In genomic region chr7:30295103-30295502, GRCm38 (mm10) we compare ENCODE assay signal across 10 mouse cellular contexts. TPM values are rescaled to one million over a fixed set of nuclear protein-coding genes. Genes with fewer than 3 reads are reported as not detected.
DNase-seq lines count a peak whose midpoint lies in the region; ATAC-seq lines count a peak whose summit lies in the region.
"Had no signal": no experiment of that assay in that cellular context is flagged by ENCODE, and none has a peak within 500 bp of the region (broad histone marks: within the 10 kb centered on the region; RNA-seq: fewer than 3 reads in every experiment).

No protein-coding gene starts in this region.

- DNase-seq in layer of hippocampus, postnatal 36 days = peak; percentile 31 to 46
- no peak for DNase-seq in layer of hippocampus, postnatal 10 days (ENCODE audit: low spot score in 2 of 2)
- DNase-seq in Muller cell, postnatal 12 days (ENCODE audit: inconsistent ontology term) = peak; percentile 75
- no peak for DNase-seq in frontal cortex, postnatal 10 days (ENCODE audit: low spot score in 2 of 2)
- DNase-seq in retina, postnatal 1 day = no peak

- no peaks in the 10 kb centered on the region for H3K27me3 ChIP-seq in heart, embryonic 14.5 days (ENCODE audit: control insufficient read depth, insufficient read depth, low read length)
- H3K27me3 ChIP-seq in forebrain, embryonic 12.5 days = no peaks in the 10 kb centered on the region
- H3K27me3 ChIP-seq: limb, embryonic 12.5 days had no signal

- no peak overlapping the region for H3K27ac ChIP-seq in heart, embryonic 14.5 days (replicated peaks in 1 of 2; ENCODE audit: control insufficient read depth in 1 of 2, insufficient read depth in 1 of 2, low read depth in 2 of 2, low read length in 2 of 2)
- no peak overlapping the region for H3K27ac ChIP-seq in forebrain, embryonic 12.5 days
- H3K27ac ChIP-seq: limb, embryonic 12.5 days had no signal

- peak; percentile 72; the same call in 1 of the 2 replicates for ATAC-seq in cerebellum, adult (ENCODE audit: insufficient number of reproducible peaks, low FRiP score, low TSS enrichment)
- peak; percentile 40; the same call in 1 of the 2 replicates for ATAC-seq in heart, embryonic 14.5 days (ENCODE audit: insufficient number of reproducible peaks, insufficient read depth, low FRiP score, low read depth)
- ATAC-seq in forebrain, embryonic 12.5 days (ENCODE audit: low FRiP score) = no peak

- H3K4me1 ChIP-seq in heart, embryonic 14.5 days (ENCODE audit: control insufficient read depth in 2 of 2, insufficient read depth in 2 of 2, low read length in 2 of 2) = peaks cover 6 to 7% of the 10 kb centered on the region in 2 experiments; a peak in 3 of 4 replicates
- H3K4me1 ChIP-seq in forebrain, embryonic 12.5 days = peaks cover 29% of the 10 kb centered on the region

- H3K9ac ChIP-seq in heart, embryonic 14.5 days (ENCODE audit: low read length) = no peak overlapping the region
- no peak overlapping the region for H3K9ac ChIP-seq in forebrain, embryonic 12.5 days
- H3K9ac ChIP-seq: limb, embryonic 12.5 days had no signal

- no peak overlapping the region for H3K4me3 ChIP-seq in heart, embryonic 14.5 days (ENCODE audit: control insufficient read depth in 1 of 2, insufficient read depth in 1 of 2, low read depth in 1 of 2, low read length in 2 of 2)
- no peak overlapping the region for H3K4me3 ChIP-seq in forebrain, embryonic 12.5 days (replicated peaks)
- H3K4me3 ChIP-seq: limb, embryonic 12.5 days had no signal

- no peaks in the 10 kb centered on the region for H3K9me3 ChIP-seq in heart, embryonic 14.5 days (ENCODE audit: control insufficient read depth, low read length)
- no peaks in the 10 kb centered on the region for H3K9me3 ChIP-seq in forebrain, embryonic 12.5 days
- H3K9me3 ChIP-seq: limb, embryonic 12.5 days had no signal

- no peak overlapping the region for H3K4me2 ChIP-seq in heart, embryonic 14.5 days (ENCODE audit: low read length)
- H3K4me2 ChIP-seq in forebrain, embryonic 12.5 days = no peak overlapping the region
- H3K4me2 ChIP-seq: limb, embryonic 12.5 days had no signal

- 36% methylated on average over 10 of the region's 10 CpGs for WGBS in heart, embryonic 14.5 days
- 80% methylated on average over 10 of the region's 10 CpGs for WGBS in forebrain, embryonic 12.5 days

- 0 out of 2 replicates have a peak, but pooled peaks cover 8% of the 10 kb centered on the region for H3K36me3 ChIP-seq in heart, embryonic 14.5 days (ENCODE audit: control insufficient read depth, insufficient read depth, low read length)
- peaks cover 65% of the 10 kb centered on the region for H3K36me3 ChIP-seq in forebrain, embryonic 12.5 days (replicated peaks)

RNA-seq across cellular contexts. Expression of gene Clip3, which starts 3.6 kb away (rescaled TPM):
- 100 to 1,000 TPM; 454 to 456 TPM for total RNA-seq in layer of hippocampus, postnatal 36 days (2021)
- 100 to 1,000 TPM; 572 to 600 TPM for total RNA-seq in layer of hippocampus, postnatal 10 days (2021)
- 10.1 and 12.8 TPM in 2 replicates for polyA plus RNA-seq in heart, embryonic 14.5 days (2014; fragmentation: Nextera tagmentation; extraction: Ambion mirVana)
- 77.2 and 87.9 TPM in 2 replicates for polyA plus RNA-seq in forebrain, embryonic 12.5 days (2016; fragmentation: Nextera tagmentation; extraction: Ambion mirVana)

RNA-seq across cellular contexts. Expression of gene Alkbh6, which starts 13.4 kb away (rescaled TPM):
- total RNA-seq in layer of hippocampus, postnatal 36 days (2021) = 10 to 100 TPM; 54.2 to 57.2 TPM
- 10 to 100 TPM; 41.6 to 45.5 TPM for total RNA-seq in layer of hippocampus, postnatal 10 days (2021)
- polyA plus RNA-seq in heart, embryonic 14.5 days (2014; fragmentation: Nextera tagmentation; extraction: Ambion mirVana) = 68.9 and 70.6 TPM in 2 replicates
- 73.2 and 79.0 TPM in 2 replicates for polyA plus RNA-seq in forebrain, embryonic 12.5 days (2016; fragmentation: Nextera tagmentation; extraction: Ambion mirVana)

RNA-seq across cellular contexts. Expression of gene Wdr62, which starts 14.9 kb away (rescaled TPM):
- 1 to 10 TPM in 1 of 2 experiments, under 1 TPM in 1; 0.94 to 2.1 TPM for total RNA-seq in layer of hippocampus, postnatal 36 days (2021)
- 1 to 10 TPM; 2.5 to 4.5 TPM for total RNA-seq in layer of hippocampus, postnatal 10 days (2021)
- polyA plus RNA-seq in heart, embryonic 14.5 days (2014; fragmentation: Nextera tagmentation; extraction: Ambion mirVana) = 8.7 and 9.4 TPM in 2 replicates
- 17.2 and 18.6 TPM in 2 replicates for polyA plus RNA-seq in forebrain, embryonic 12.5 days (2016; fragmentation: Nextera tagmentation; extraction: Ambion mirVana)

RNA-seq across cellular contexts. Expression of gene Thap8, which starts 15.2 kb away (rescaled TPM):
- under 1 TPM; 0.27 to 0.28 TPM for total RNA-seq in layer of hippocampus, postnatal 36 days (2021)
- total RNA-seq in layer of hippocampus, postnatal 10 days (2021) = under 1 TPM in 1 of 2 experiments, not detected in 1; 0.27 TPM
- polyA plus RNA-seq in heart, embryonic 14.5 days (2014; fragmentation: Nextera tagmentation; extraction: Ambion mirVana) = 0.35 and 0.72 TPM in 2 replicates
- 0.51 and 0.68 TPM in 2 replicates for polyA plus RNA-seq in forebrain, embryonic 12.5 days (2016; fragmentation: Nextera tagmentation; extraction: Ambion mirVana)
- total RNA-seq: neutrophil, adult 5-6 weeks had no signal

RNA-seq across cellular contexts. Expression of gene Syne4, which starts 19.5 kb away (rescaled TPM):
- total RNA-seq in layer of hippocampus, postnatal 36 days (2021) = 10 to 100 TPM; 10.5 to 12.7 TPM
- 1 to 10 TPM; 3.2 to 6.4 TPM for total RNA-seq in layer of hippocampus, postnatal 10 days (2021)
- 8.1 and 13.0 TPM in 2 replicates for polyA plus RNA-seq in heart, embryonic 14.5 days (2014; fragmentation: Nextera tagmentation; extraction: Ambion mirVana)
- polyA plus RNA-seq in forebrain, embryonic 12.5 days (2016; fragmentation: Nextera tagmentation; extraction: Ambion mirVana) = 21.8 and 23.5 TPM in 2 replicates

Comparison
In these comparisons a context has a peak if more than half of its experiments do, and no peak if none do; other contexts are left out.
1. DNase-seq: peak in layer of hippocampus, postnatal 36 days (2 of 2) and Muller cell, postnatal 12 days (single experiment); none in layer of hippocampus, postnatal 10 days (0 of 2), frontal cortex, postnatal 10 days (0 of 2) and retina, postnatal 1 day (single experiment).